Mouse (Mus musculus) forebrain, postnatal 0 days (tissue): ENCODE measurements around the gene Tdrd5. TPM values are rescaled to one million over a fixed set of nuclear protein-coding genes. Genes with fewer than 3 reads are reported as not detected.
A peak's percentile ranks its signal among the peaks of the same experiment; 100 is the strongest.
"Not testable (repeated sequence)": the region's sequence is repeated elsewhere in the genome, so short reads cannot be mapped to it uniquely, and the experiment has no call there.

ENCODE experiments used
- ATAC-seq: fragments of 200-750 bp; cut with Nextera tagmentation; 2 replicates; pipeline ENCODE4 v1.8.0; 2017; ENCODE audit warnings: mild to moderate bottlenecking, moderate library complexity
- DNase-seq: peaks from one replicate; pipeline ENCODE4 v3.0.0-alpha.2; 2015
- H3K27ac ChIP-seq: fragments of 300-500 bp; sonication (generic); 2 replicates; pipeline ENCODE4 v1.5.1; 2014; ENCODE audit warnings: low read depth, mild to moderate bottlenecking, antibody characterized with exemption, low read length, moderate library complexity, mixed read lengths
- H3K27me3 ChIP-seq: fragments of 300-500 bp; sonication (generic); 2 replicates; pipeline ENCODE4 v1.6.1; 2014; ENCODE audit warnings: mild to moderate bottlenecking, low read length, mixed read lengths; ENCODE audit not compliant: insufficient read depth
- H3K36me3 ChIP-seq: fragments of 300-500 bp; sonication (generic); 2 replicates; pipeline ENCODE4 v1.6.1; 2014; ENCODE audit warnings: mild to moderate bottlenecking, moderate library complexity; ENCODE audit not compliant: insufficient read depth
- H3K4me1 ChIP-seq: fragments of 300-500 bp; sonication (generic); 2 replicates; pipeline ENCODE4 v1.6.1; 2014; ENCODE audit warnings: antibody characterized with exemption; ENCODE audit not compliant: insufficient read depth
- H3K4me2 ChIP-seq: fragments of 300-500 bp; sonication (generic); 2 replicates; pipeline ENCODE4 v1.6.1; 2014; ENCODE audit warnings: low read depth, mild to moderate bottlenecking, moderate library complexity
- H3K4me3 ChIP-seq: fragments of 300-500 bp; sonication (generic); 2 replicates; pipeline ENCODE4 v1.5.1; 2014; ENCODE audit warnings: low read depth, low read length, mixed read lengths
- H3K9ac ChIP-seq: fragments of 300-500 bp; sonication (generic); 2 replicates; pipeline ENCODE4 v1.6.1; 2014; ENCODE audit warnings: mild to moderate bottlenecking
- H3K9me3 ChIP-seq: fragments of 300-500 bp; sonication (generic); 2 replicates; pipeline ENCODE4 v1.6.1; 2016; ENCODE audit warnings: low read length
- CTCF ChIP-seq: sonication (generic); IDR thresholded peaks from 2 replicates; pipeline ENCODE4 v1.5.1; 2016; ENCODE audit warnings: antibody characterized with exemption, control low read depth, low read depth
- WGBS: fragments of 180-500 bp; shearing (Covaris S2); extraction: QIAGEN DNeasy Blood & Tissue Kit; methylation state at CpG from one replicate; pipeline ENCODE4 v1.1.7; 2014; 5-methylcytosine and 5-hydroxymethylcytosine counted together
- polyA plus RNA-seq: library from polyadenylated mRNA; unstranded; fragments of >200 nt; fragmentation: Nextera tagmentation; extraction: Ambion mirVana; gene quantifications from 2 replicates; pipeline ENCODE4 v1.2.1, GENCODE M21; 2015
- total RNA-seq: library from RNA; depleted of rRNA; stranded (reverse); fragments of >200 nt; gene quantifications from 2 replicates; pipeline ENCODE4 v1.2.3, GENCODE M21; 2014

Gene Tdrd5
- total and polyA plus RNA-seq, 2 experiments from 2014 or later = 0.42 to 1.9 TPM

GRCm38 (mm10) chr1:156323126-156323525, 19.7 kb upstream of the Tdrd5 start:
- no peak overlapping the region for H3K27ac ChIP-seq
- no peak overlapping the region for H3K4me2 ChIP-seq
- no peak for TF ChIP-seq CTCF
- H3K9me3 ChIP-seq = no peaks in the 10 kb centered on the region
- DNase-seq = no peak
- H3K9ac ChIP-seq = no peak overlapping the region
- H3K27me3 ChIP-seq = no peaks in the 10 kb centered on the region
- H3K4me1 ChIP-seq = no peaks in the 10 kb centered on the region
- 87% methylated on average over 9 of the region's 9 CpGs for WGBS
- H3K36me3 ChIP-seq = no peaks in the 10 kb centered on the region
- no peak for ATAC-seq
- no peak overlapping the region for H3K4me3 ChIP-seq

- no peak within 1 kb of the TSS for H3K27ac ChIP-seq
- no peaks in the 10 kb centered on the region for H3K36me3 ChIP-seq
- H3K27me3 ChIP-seq = no peaks in the 10 kb centered on the region; the same call in 1 of the 2 replicates
- no peaks in the 10 kb centered on the region for H3K9me3 ChIP-seq
- no peak within 1 kb of the TSS for H3K9ac ChIP-seq
- DNase-seq = no peak
- no peaks in the 10 kb centered on the region for H3K4me1 ChIP-seq
- 0 out of 2 replicates have a peak within 1 kb of the TSS, but pooled peaks have one; percentile 7 for H3K4me3 ChIP-seq
- ATAC-seq = no peak
- no peak for TF ChIP-seq CTCF
- 6% methylated on average over 29 of the region's 29 CpGs for WGBS
- peak within 1 kb of the TSS; percentile 37 for H3K4me2 ChIP-seq
These were observed 7.2 kb upstream of the Tdrd5 start, which contains the start of gene Nphs2 for GRCm38 (mm10) chr1:156310630-156311029. TSS of gene Nphs2 (plus strand) at chr1:156310727.

DNA sequence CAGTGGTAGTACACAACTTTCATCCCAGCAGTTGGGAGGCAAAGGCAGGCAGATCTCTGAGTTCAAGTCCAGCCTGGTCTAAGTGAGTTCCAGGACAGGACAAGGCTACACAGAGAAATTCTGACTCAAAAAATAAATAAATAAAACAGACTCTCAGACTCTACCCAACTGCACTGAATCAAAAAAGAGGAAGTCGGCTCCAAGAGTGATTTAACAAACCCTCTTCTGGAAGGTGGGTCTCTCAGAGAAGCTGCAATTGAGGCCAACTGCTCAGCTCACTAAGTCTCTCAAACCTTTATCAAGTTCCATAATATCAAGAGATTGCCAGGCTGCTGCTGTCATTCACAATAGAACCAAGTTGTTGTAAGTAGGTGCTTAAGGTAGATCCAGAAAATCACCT, 5.1 kb upstream of the Tdrd5 start:
- H3K4me1 ChIP-seq = no peaks in the 10 kb centered on the region
- TF ChIP-seq CTCF = no peak
- 81% methylated on average over 1 of the region's 1 CpGs for WGBS
- DNase-seq (no peak), ATAC-seq (no peak)
- no peak overlapping the region for H3K4me3 ChIP-seq
- no peak overlapping the region for H3K9ac ChIP-seq
- no peaks in the 10 kb centered on the region for H3K9me3 ChIP-seq
- no peaks in the 10 kb centered on the region for H3K36me3 ChIP-seq
- no peak overlapping the region for H3K4me2 ChIP-seq
- H3K27me3 ChIP-seq = no peaks in the 10 kb centered on the region; the same call in 1 of the 2 replicates
- no peak overlapping the region for H3K27ac ChIP-seq

DNA sequence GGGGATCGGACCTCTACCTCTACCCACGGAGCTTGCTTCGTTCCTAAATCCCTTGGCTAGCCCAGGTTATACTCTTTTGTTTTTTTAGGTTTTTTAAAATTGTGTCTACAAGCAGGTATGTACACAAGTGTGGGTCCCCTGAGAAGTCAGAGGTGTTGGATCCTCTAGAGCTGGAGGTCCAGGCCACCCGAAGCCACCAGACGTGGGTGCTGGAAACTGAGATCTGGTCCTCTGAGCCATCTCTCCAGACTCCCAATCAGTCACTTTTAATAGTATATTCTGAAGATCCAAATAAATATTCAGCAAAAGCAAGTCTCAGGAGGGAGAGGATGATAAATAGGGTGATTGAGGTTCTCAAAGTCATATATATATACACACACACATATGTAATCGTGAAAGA, 13.4 kb downstream of the Tdrd5 start:
- no peak overlapping the region for H3K9ac ChIP-seq
- no peaks in the 10 kb centered on the region for H3K36me3 ChIP-seq
- H3K27ac ChIP-seq = no peak overlapping the region
- 98% methylated on average over 6 of the region's 6 CpGs for WGBS
- TF ChIP-seq CTCF = no peak
- H3K4me1 ChIP-seq = no peaks in the 10 kb centered on the region
- H3K4me3 ChIP-seq = no peak overlapping the region
- no peaks in the 10 kb centered on the region for H3K9me3 ChIP-seq
- no peak for ATAC-seq
- no peak for DNase-seq
- H3K27me3 ChIP-seq = no peaks in the 10 kb centered on the region
- no peak overlapping the region for H3K4me2 ChIP-seq

- not testable (repeated sequence) for H3K9me3 ChIP-seq, H3K27ac ChIP-seq, H3K4me3 ChIP-seq, H3K4me2 ChIP-seq, H3K4me1 ChIP-seq, DNase-seq, ATAC-seq, H3K27me3 ChIP-seq, H3K36me3 ChIP-seq, H3K9ac ChIP-seq
- 78% methylated on average over 9 of the region's 10 CpGs for whole genome bisulfite sequencing
These were observed 14.3 kb downstream of the Tdrd5 start for GRCm38 (mm10) chr1:156289222-156289587.

DNA sequence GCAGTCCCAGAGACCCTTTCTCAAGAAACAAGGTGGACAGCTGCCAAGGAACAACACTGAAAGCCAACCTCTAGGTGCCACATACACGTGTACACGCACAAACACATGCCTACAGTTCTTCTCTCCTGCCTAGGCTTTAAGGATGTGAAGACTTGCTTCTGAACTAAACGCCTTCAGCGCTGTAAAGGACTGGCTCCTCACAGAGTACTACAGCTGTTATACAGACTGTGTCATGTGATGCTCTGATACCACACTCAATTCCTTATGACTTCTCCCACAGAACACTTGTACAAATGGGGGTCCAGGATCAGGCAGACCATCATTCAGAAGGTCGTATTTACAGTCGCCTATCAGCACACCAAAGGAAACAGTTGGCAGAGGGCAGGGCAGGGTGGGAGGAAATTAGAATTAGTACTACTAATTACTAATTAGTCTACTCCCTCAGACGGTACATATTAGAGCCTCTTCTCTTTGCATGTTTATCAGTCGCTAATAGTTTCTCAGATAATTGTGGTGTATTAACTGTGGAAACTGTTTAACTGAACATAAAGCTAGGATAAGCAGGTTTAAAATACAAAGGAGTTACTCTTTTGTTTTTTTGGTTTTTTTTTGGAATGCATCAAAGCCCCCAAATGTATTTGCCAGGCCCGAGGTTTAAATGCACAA, 14.8 kb downstream of the Tdrd5 start:
- DNase-seq = no peak
- TF ChIP-seq CTCF = no peak
- no peaks in the 10 kb centered on the region for H3K4me1 ChIP-seq

DNA sequence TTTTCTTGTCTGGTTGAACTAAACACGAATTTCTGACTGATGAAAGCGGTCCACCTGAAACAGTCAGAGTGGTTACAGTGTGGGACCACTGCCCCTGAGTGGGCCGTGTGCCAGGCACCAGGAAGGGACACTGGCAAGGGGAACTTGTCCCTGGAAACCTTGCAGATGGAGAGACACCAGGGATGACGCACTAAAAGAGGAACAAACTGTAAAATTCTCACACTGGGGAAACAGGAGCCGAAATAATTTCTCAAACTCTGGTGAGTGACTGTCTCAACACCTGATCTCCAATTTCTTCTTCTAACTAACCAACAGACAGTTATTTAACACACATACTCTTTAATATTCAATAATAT, 17.9 kb downstream of the Tdrd5 start:
- no peak overlapping the region for H3K4me3 ChIP-seq
- H3K4me2 ChIP-seq = no peak overlapping the region
- no peaks in the 10 kb centered on the region for H3K9me3 ChIP-seq
- H3K36me3 ChIP-seq = no peaks in the 10 kb centered on the region
- no peaks in the 10 kb centered on the region for H3K27me3 ChIP-seq
- no peaks in the 10 kb centered on the region for H3K4me1 ChIP-seq
- no peak for TF ChIP-seq CTCF
- no peak overlapping the region for H3K9ac ChIP-seq
- WGBS = 89% methylated on average over 5 of the region's 5 CpGs
- ATAC-seq (no peak), DNase-seq (no peak)
- H3K27ac ChIP-seq = no peak overlapping the region

More for the DNA sequence above, 14.8 kb downstream of the Tdrd5 start:
- Histone ChIP-seq H3K9ac (no peak overlapping the region), H3K4me3 (no peak overlapping the region), H3K36me3 (no peaks in the 10 kb centered on the region), H3K27me3 (no peaks in the 10 kb centered on the region), H3K9me3 (no peaks in the 10 kb centered on the region), H3K4me2 (no peak overlapping the region), H3K27ac (no peak overlapping the region)
- no peak for ATAC-seq
- 57% methylated on average over 9 of the region's 9 CpGs for WGBS
